Mouse (Mus musculus): ENCODE measurements around the gene Plod3. TPM values are rescaled to one million over a fixed set of nuclear protein-coding genes. Genes with fewer than 3 reads are reported as not detected.
"Not testable (repeated sequence)": the region's sequence is repeated elsewhere in the genome, so short reads cannot be mapped to it uniquely, and the experiment has no call there.

Plod3 gene
- polyA plus RNA-seq, 1 experiment from 2014 or later, result 30.6 TPM

DNA sequence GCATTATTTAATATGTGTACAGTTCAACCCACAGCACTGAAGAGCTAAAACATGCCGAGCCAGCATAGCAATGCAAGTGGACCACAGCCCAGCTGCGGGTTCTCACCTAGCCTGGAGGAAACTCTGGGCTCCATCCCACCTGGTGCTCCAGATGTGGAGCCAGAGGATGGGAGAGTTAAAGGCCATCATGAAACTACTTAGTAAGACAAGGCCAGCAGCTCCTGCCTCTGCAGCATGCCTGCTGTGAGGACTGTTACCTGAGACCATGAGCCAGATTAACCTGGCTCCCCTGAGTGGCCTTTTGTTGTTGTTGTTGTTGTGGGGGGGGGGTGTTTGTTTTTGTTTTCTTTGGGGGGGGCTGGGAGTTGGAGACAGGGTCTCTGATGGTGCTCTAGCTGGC is 43.4 kb upstream of the Plod3 start:
- H3K27ac ChIP-seq, result no peak overlapping the region
- WGBS, result 69% methylated on average over 2 of the region's 2 CpGs

DNA sequence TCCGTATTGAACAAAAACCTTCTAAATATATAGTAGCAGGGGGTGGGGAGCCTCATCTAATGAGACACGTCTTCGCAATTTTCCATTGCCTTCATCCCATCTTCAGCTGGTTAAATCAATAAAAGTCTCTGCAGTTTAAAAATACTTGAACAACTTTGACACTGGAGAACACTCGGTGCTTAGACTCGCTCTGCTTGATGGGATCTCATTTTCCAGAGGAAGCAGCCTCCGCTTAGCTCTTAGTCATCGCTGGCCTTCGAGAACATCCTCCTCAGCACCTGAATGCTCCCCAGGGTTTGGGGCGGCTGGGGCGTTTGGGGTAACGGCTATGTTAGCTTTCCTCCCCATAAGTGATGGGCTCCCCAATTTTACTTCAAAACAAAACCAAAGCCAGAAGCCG is 41.7 kb upstream of the Plod3 start:
- no peak for TF ChIP-seq CTCF (IDR thresholded peaks at IDR 0.05; ENCODE audit: low read depth)
- WGBS, result 75% methylated on average over 12 of the region's 12 CpGs
- Histone ChIP-seq H3K4me3 (replicated peaks; ENCODE audit: low read depth, low read length) (no peak overlapping the region), H3K9ac (ENCODE audit: low read depth, low read length) (no peak overlapping the region), H3K36me3 (ENCODE audit: insufficient read depth, low read length) (no peaks in the 10 kb centered on the region), H3K27ac (no peak overlapping the region), H3K27me3 (ENCODE audit: insufficient read depth, low read length) (no peaks in the 10 kb centered on the region), H3K9me3 (replicated peaks; ENCODE audit: low read length) (no peaks in the 10 kb centered on the region), H3K4me2 (ENCODE audit: low read length) (no peak overlapping the region), H3K4me1 (replicated peaks; ENCODE audit: insufficient read depth, low read length) (no peaks in the 10 kb centered on the region)
- ATAC-seq (replicated peaks; ENCODE audit: low FRiP score, low read depth), result no peak
- no peak for DNase-seq (ENCODE audit: low spot score)

More for the DNA sequence above, 43.4 kb upstream of the Plod3 start:
- DNase-seq (ENCODE audit: low spot score), result no peak
- Histone ChIP-seq H3K4me3 (replicated peaks; ENCODE audit: low read depth, low read length) (no peak overlapping the region), H3K27me3 (ENCODE audit: insufficient read depth, low read length) (no peaks in the 10 kb centered on the region), H3K4me1 (replicated peaks; ENCODE audit: insufficient read depth, low read length) (no peaks in the 10 kb centered on the region), H3K9ac (ENCODE audit: low read depth, low read length) (no peak overlapping the region), H3K36me3 (ENCODE audit: insufficient read depth, low read length) (no peaks in the 10 kb centered on the region), H3K9me3 (replicated peaks; ENCODE audit: low read length) (no peaks in the 10 kb centered on the region), H3K4me2 (ENCODE audit: low read length) (no peak overlapping the region)
- no peak for ATAC-seq (replicated peaks; ENCODE audit: low FRiP score, low read depth)
- no peak for TF ChIP-seq CTCF (IDR thresholded peaks at IDR 0.05; ENCODE audit: low read depth)

DNA sequence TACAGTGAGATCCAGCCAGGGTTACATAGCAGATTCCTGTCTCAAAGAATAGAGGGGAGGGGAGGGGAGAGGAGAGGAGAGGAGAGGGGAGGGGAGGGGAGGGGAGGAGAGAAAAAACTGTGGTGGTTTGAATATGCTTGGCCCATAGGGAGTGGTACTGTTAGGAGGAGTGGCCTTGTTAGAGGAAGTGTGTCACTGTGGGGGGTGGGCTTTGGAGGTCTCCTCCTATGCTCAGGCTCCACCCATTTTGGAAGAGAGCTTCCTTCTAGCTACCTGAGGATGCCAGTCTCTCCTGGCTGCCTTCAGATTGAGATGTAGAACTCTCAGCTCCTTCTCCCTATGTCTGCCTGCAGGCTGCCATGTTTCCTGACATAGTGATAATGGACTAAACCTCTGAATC is 38.9 kb upstream of the Plod3 start:
- H3K4me2 ChIP-seq (ENCODE audit: low read length), result no peak overlapping the region
- no peak overlapping the region for H3K4me3 ChIP-seq (replicated peaks; ENCODE audit: low read depth, low read length)
- H3K9ac ChIP-seq (ENCODE audit: low read depth, low read length), result no peak overlapping the region
- TF ChIP-seq CTCF (IDR thresholded peaks at IDR 0.05; ENCODE audit: low read depth), result no peak
- H3K27ac ChIP-seq, result no peak overlapping the region
- H3K27me3 ChIP-seq (ENCODE audit: insufficient read depth, low read length), result no peaks in the 10 kb centered on the region
- no peaks in the 10 kb centered on the region for H3K9me3 ChIP-seq (replicated peaks; ENCODE audit: low read length)
- no peak for ATAC-seq (replicated peaks; ENCODE audit: low FRiP score, low read depth)
- no peaks in the 10 kb centered on the region for H3K36me3 ChIP-seq (ENCODE audit: insufficient read depth, low read length)
- no peaks in the 10 kb centered on the region for H3K4me1 ChIP-seq (replicated peaks; ENCODE audit: insufficient read depth, low read length)
- DNase-seq (ENCODE audit: low spot score), result no peak

DNA sequence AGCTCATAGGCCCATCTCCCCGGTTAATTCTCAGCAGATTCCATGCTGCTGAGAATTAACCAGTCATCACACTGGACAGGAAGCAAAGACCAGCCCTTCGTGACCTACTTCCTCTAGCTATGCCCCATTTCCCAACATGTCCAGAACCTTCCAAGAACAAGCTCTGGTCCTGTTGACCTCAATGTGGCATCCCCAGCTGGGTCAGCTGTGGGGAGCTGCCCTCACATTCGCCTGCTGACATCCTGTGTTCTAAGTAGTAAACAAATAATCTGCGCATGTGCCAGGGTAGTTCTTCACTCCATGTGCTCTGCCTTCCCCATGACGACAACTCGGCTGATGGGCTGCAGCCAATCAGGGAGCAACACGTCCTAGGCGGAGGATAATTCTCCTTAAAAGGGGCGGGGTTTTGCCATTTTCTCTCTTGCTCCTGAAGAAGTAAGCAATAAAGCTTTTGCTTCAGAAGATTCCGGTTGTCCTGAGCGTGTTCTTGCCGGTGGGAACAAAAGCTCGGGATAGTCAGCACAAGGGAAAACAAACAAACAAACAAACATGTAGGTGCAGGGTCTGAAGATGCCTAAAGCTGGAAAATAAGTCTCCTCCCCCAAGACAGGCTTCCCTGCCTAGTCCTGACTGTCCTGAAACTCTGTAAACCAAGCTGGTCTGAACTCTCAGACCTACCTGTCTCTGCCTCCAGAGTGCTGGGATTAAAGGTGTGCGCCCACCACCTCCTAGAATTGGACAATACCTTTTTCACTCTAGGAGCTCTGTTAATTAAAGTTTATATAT is 37.1 kb upstream of the Plod3 start:
- not testable (repeated sequence) for H3K4me1 ChIP-seq (replicated peaks; ENCODE audit: insufficient read depth, low read length); H3K9me3 ChIP-seq (replicated peaks; ENCODE audit: low read length); H3K36me3 ChIP-seq (ENCODE audit: insufficient read depth, low read length); H3K4me3 ChIP-seq (replicated peaks; ENCODE audit: low read depth, low read length); H3K9ac ChIP-seq (ENCODE audit: low read depth, low read length); H3K27ac ChIP-seq; H3K27me3 ChIP-seq (ENCODE audit: insufficient read depth, low read length); ATAC-seq (replicated peaks; ENCODE audit: low FRiP score, low read depth); DNase-seq (ENCODE audit: low spot score); H3K4me2 ChIP-seq (ENCODE audit: low read length)
- 80% methylated on average over 14 of the region's 14 CpGs for WGBS

DNA sequence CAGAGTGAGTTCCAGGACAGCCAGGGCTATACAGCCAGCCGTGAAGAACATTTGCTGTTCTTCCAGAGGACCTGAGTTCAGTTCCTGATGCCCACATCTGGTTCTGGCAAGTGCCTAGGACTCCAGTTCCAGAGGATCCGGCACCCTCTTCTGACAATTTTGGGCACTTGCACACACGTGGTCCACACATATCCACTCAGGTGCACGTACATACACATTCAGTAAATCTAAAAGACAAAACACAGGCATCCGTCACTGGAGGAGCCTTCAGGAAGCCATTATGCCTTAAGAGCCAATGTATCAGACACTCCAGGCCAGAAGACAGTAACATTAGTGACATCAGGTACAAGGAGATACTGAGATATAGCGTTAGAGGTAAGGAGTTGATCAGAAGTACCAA is 36.3 kb upstream of the Plod3 start:
- 83% methylated on average over 6 of the region's 6 CpGs for WGBS
- no peaks in the 10 kb centered on the region for H3K9me3 ChIP-seq (replicated peaks; ENCODE audit: low read length)
- TF ChIP-seq CTCF (IDR thresholded peaks at IDR 0.05; ENCODE audit: low read depth), result no peak
- H3K36me3 ChIP-seq (ENCODE audit: insufficient read depth, low read length), result no peaks in the 10 kb centered on the region
- no peak overlapping the region for H3K9ac ChIP-seq (ENCODE audit: low read depth, low read length)
- H3K4me1 ChIP-seq (replicated peaks; ENCODE audit: insufficient read depth, low read length), result peaks cover 4% of the 10 kb centered on the region; the same call in 1 of the 2 replicates
- H3K27me3 ChIP-seq (ENCODE audit: insufficient read depth, low read length), result no peaks in the 10 kb centered on the region
- H3K4me3 ChIP-seq (replicated peaks; ENCODE audit: low read depth, low read length), result no peak overlapping the region
- no peak for DNase-seq (ENCODE audit: low spot score)
- ATAC-seq (replicated peaks; ENCODE audit: low FRiP score, low read depth), result no peak
- H3K27ac ChIP-seq, result no peak overlapping the region
- H3K4me2 ChIP-seq (ENCODE audit: low read length), result no peak overlapping the region

DNA sequence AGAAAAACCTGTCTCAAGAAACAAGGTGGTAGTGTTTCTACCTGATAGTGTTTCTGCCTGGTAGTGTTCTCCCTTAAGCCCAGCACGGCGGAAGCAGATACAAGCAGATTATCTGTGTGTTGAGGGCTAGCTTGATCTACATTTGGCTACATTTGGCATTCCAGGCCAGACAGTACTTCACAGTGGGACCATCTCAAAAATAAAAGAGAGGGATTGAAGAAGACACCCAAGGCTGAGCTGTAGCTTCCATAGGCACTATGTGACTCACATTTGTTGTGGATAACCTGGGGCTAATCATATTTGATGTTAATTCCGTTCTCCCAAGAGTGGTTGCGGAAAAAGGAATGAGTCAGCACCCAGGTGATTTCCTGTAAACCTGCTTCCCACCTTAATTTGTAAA is 34.7 kb upstream of the Plod3 start:
- H3K27ac ChIP-seq, result no peak overlapping the region
- no peak overlapping the region for H3K9ac ChIP-seq (ENCODE audit: low read depth, low read length)
- no peak overlapping the region for H3K4me2 ChIP-seq (ENCODE audit: low read length)
- DNase-seq (ENCODE audit: low spot score) (no peak), ATAC-seq (replicated peaks; ENCODE audit: low FRiP score, low read depth) (no peak)
- TF ChIP-seq CTCF (IDR thresholded peaks at IDR 0.05; ENCODE audit: low read depth), result no peak
- 76% methylated on average over 4 of the region's 4 CpGs for WGBS
- H3K9me3 ChIP-seq (replicated peaks; ENCODE audit: low read length), result no peaks in the 10 kb centered on the region
- no peaks in the 10 kb centered on the region for H3K27me3 ChIP-seq (ENCODE audit: insufficient read depth, low read length)
- H3K36me3 ChIP-seq (ENCODE audit: insufficient read depth, low read length), result no peaks in the 10 kb centered on the region
- peaks cover 4% of the 10 kb centered on the region; the same call in 1 of the 2 replicates for H3K4me1 ChIP-seq (replicated peaks; ENCODE audit: insufficient read depth, low read length)
- H3K4me3 ChIP-seq (replicated peaks; ENCODE audit: low read depth, low read length), result no peak overlapping the region

DNA sequence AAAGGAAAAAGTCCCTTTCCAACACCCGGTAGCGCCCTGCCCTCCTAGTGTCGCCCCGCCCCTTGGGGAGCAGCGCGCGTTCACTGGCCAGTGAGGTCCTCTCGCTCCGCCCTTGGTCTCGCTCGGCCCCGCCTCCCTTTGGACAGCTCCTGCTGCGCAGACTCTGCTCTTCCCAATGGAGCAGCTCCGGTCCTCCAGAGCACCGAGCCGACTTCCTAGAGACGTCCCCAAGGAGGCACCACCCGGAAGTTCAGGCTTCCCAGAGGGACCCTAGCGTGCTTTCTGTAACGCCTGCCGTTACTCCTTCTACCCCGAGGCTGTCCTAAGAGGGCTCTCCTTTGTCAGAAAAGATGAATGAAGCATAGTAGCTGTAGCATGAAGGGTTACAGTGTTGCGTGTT is 33.8 kb upstream of the Plod3 start, which contains the start of gene Fis1:
Fis1 (plus strand) TSS at position 261 of the 400 bp plus-strand sequence.
- H3K4me1 ChIP-seq (replicated peaks; ENCODE audit: insufficient read depth, low read length), result peaks cover 4% of the 10 kb centered on the region; the same call in 1 of the 2 replicates
- peak within 1 kb of the TSS; percentile 79 for H3K4me3 ChIP-seq (replicated peaks; ENCODE audit: low read depth, low read length)
- H3K27me3 ChIP-seq (ENCODE audit: insufficient read depth, low read length), result no peaks in the 10 kb centered on the region
- no peaks in the 10 kb centered on the region for H3K36me3 ChIP-seq (ENCODE audit: insufficient read depth, low read length)
- TF ChIP-seq CTCF (IDR thresholded peaks at IDR 0.05; ENCODE audit: low read depth), result peak; percentile 28; the same call in 1 of the 2 replicates
- no peaks in the 10 kb centered on the region for H3K9me3 ChIP-seq (replicated peaks; ENCODE audit: low read length)
- H3K9ac ChIP-seq (ENCODE audit: low read depth, low read length), result peak within 1 kb of the TSS; percentile 76
- ATAC-seq (replicated peaks; ENCODE audit: low FRiP score, low read depth) (peak; percentile 99), DNase-seq (ENCODE audit: low spot score) (peak; percentile 99)
- peak within 1 kb of the TSS; percentile 67 for H3K27ac ChIP-seq
- peak within 1 kb of the TSS; percentile 71 for H3K4me2 ChIP-seq (ENCODE audit: low read length)
- under 1% methylated on average over 23 of the region's 23 CpGs for WGBS
